Mouse (Mus musculus): ENCODE measurements at regions not wholly inside any gene's neighbourhood (a gene's known extent, or its start where the extent isn't known, plus 50 kb on each side); places are given as distances from the start of the nearest gene placed in this dataset.

DNA sequence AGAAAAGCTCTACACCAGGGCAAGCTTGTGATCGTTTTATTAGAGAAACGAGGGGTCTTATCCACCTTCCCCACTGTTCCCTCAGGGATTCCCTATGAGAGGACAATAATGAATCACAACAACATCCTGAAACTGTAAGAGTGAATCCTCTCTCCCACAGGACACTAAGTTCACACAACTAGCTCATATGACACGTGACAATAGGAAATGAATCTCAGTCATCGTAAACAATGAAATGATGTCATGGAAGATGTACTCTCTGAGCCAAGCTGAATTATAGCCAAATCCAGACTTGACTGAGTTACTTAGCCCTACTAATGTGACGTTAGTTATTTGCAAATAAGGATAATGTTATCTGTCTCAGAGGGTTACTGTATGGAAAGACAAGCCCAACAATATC is 54.6 kb upstream of the Ccn6 start:
- DNase-seq, result no peak

DNA sequence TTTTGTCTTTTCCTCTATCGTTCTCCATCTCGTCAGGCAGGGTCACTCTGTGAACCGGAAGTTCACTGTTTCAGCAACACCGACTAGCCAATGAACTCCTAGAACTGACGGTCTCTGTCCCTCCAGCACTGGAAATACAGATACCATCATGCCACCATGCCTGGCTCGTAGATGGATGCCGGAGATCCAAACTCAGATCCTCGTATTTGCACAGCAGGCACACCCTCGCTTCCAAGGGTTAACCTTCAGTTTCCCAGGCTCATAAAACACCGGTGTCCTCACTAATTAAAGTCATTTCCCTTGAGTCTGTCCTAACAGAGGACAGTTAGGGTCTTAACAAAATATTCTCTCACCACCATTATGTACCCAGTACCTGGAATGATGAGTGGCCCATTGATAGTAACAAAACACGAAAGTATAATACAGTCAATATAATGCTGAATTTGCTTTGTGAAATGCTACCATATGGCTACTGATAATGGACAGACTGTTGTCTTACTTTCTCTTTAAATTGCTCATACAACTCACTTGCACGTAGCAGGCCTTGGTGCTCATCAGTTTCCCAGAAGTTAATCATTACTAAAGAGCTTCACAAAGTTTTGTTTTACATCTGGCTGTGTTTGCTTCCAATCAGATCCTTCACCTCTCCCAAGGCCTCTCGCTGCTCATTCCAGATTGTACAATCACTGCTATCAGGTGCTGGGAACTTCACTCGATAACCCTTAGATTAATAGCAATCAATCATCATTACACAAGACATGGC is 52.7 kb upstream of the Ccn6 start:
- DNase-seq, result no peak

DNA sequence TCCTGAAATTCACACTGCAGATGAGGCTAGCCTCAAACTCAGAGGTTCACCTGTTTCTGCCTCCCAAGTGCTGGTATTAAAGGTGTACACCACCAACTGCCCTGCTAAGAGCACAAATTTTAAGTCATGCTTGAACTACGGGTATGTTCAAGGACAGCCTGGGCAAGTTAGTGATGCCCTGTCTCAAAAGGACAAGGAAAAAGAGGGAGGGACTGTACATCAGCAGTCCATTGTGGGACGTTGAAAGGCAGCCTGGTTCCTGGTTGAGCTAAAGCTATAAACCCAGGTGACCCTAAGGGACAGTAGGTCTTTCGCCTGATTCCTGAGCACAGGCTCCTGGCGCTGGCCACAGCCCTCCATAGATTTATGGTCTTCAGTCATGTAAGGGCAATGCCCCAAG is 51.0 kb upstream of the Ccn6 start:
- DNase-seq, result no peak
